Mouse (Mus musculus): ENCODE measurements around the gene Daam1.

- TF ChIP-seq CTCF (conservative IDR thresholded peaks at IDR 0.05; ENCODE audit: low read length), result no peak
- no peak for TF ChIP-seq POU5F1 (IDR thresholded peaks at IDR 0.05; ENCODE audit: borderline replicate concordance, low read length)
- TF ChIP-seq NANOG (IDR thresholded peaks at IDR 0.05; ENCODE audit: borderline replicate concordance, low read length), result no peak
These were observed 14.6 kb downstream of the Daam1 start for GRCm38 (mm10) chr12:71845486-71845885.
